Mouse (Mus musculus) 3134 (cell line): ENCODE measurements around the gene Sult1c1.
"Not testable (repeated sequence)": the region's sequence is repeated elsewhere in the genome, so short reads cannot be mapped to it uniquely, and the experiment has no call there.

Experiments used
- DNase-seq: peaks from one replicate; pipeline ENCODE4 v3.0.0-alpha.2; 2011; ENCODE audit warnings: low spot score; ENCODE audit not compliant: insufficient read length; ENCODE audit errors: extremely low read depth

The Sult1c1 gene

DNA sequence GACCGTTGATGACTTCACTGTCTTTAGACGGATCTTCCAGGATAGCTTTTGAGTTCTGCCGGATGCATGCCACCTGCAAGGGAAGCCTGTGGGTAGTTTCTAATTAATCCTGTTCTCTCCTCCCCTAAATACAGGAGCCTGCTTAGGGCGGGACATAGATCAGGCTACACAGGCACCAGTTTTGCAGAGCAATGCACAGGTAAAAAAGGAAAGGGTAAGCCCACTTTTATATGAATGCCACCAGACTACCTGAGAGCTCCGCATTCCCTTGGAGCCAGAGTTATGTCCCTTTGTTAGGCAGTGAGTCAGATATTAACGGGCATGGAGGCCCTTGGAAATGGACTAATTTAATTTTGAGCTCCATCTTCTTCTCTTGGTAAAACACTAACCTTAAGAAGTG lies at the start of gene Sult1c1:
Gene Sult1c1 (minus strand): TSS at position 101 of the 400 bp plus-strand sequence.
- DNase-seq, result no peak

DNA sequence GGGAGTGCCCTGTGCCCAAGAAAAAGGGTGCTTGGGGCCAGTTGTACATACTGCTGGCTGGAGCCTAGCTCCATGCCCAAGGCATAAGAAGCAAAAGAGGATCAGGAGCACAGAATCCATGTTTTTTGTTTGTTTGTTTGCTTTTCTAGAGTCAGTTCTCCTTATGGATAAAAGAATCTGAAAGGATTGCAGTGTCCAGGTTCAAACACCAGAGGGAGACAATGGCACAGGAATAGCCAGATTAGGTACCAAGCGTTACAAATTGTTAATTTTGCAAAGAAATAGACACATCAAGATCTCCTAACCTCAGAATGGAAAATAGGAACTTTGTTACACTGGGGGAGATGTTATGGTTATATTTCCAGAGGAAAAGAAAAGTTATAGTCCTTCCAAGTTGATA lies 23.7 kb upstream of the Sult1c1 start:
- peak; percentile 10 for DNase-seq

- DNase-seq, result no peak
Measured at GRCm38 (mm10) chr17:54011196-54011595, 20.7 kb upstream of the Sult1c1 start.

DNA sequence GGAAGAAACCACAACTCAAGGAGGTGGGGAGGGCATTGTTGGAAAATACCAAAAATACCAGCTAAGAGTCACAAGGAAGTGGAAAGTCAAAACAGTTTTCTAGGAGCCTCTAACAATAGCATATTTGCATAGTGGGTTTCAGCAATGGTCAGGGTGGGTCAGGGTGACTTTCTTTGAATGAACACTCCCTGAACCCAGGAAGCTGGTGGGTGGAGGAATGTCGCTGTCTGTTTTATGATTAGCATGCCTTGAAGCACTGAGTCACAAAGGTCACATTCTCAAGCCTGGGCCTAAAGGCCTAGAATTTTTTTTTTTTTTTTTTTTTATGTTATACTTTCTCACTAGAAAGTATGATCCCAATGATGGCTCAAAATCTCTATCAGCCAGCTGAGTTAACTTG lies 20.1 kb upstream of the Sult1c1 start:
- not testable (repeated sequence) for DNase-seq

DNA sequence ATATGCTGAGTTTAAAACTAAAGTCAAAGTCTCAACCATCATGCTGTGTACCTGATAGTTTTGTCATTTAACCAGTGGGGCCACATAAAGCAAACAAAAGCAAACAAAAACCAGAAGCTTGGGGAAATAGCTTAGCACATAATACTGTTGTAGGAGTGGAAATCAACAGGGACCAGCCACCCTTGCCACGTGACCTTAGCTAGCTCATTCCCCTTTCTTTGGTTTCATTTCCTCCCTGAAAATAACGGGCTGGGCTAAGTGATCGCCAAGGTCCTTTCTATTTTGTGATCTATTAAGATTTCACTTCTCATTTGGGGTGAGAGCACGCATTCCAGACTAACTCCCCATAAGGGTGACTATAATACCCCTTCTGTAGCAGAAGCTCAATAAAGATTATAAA lies 13.0 kb upstream of the Sult1c1 start:
- DNase-seq, result no peak

GRCm38 (mm10) chr17:53973606-53974005 lies 16.9 kb downstream of the Sult1c1 start:
- no peak for DNase-seq

GRCm38 (mm10) chr17:53941569-53942162 lies 48.8 kb downstream of the Sult1c1 start:
- no peak for DNase-seq

DNA sequence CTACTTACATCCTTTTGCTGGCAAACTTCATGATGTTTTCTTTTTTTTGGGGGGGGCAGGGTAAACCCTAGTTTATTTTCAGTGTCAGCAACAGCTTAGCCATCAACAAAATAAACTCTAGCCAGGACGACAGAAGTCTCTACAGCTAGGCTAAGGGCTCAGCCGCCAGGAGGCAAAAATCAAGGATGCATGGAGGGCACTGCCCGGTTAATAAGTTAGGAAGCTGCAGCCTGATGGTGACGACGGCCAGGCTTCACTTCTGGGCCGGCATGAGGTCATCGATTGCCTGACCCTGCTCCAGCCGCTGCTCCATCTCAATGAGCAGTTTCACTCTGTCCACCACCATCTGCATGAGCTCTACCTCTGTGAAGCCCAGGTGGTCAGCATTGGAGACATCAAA lies 49.7 kb downstream of the Sult1c1 start:
- DNase-seq, result no peak
